Mouse (Mus musculus) spleen, adult 2 months (tissue): Measurements from ENCODE around the gene Crygn.

Experiments used
- CTCF ChIP-seq: fragments of 200-500 bp; IDR thresholded peaks from 2 replicates; pipeline ENCODE4 v1.5.1; 2011; ENCODE audit warnings: mild to moderate bottlenecking, inconsistent platforms; ENCODE audit not compliant: insufficient read depth, insufficient read length, insufficient replicate concordance; ENCODE audit errors: extremely low read depth
- POLR2A ChIP-seq: fragments of 200-500 bp; IDR thresholded peaks from 2 replicates; pipeline ENCODE4 v1.6.1; 2011; ENCODE audit warnings: low read depth, low read length, inconsistent platforms

- TF ChIP-seq CTCF (no peak), POLR2A (no peak)
Observed at GRCm38 (mm10) chr5:24738517-24738916, 19.3 kb downstream of the Crygn start.
